Mouse (Mus musculus) midbrain, postnatal 0 days (tissue): ENCODE results near the gene Cx3cr1. TPM values are rescaled to one million over a fixed set of nuclear protein-coding genes. Genes with fewer than 3 reads are reported as not detected.

Source experiments
- ATAC-seq: fragments of 200-750 bp; cut with Nextera tagmentation; 2 replicates; pipeline ENCODE4 v1.8.0; 2017; ENCODE audit warnings: moderate number of reproducible peaks, mild to moderate bottlenecking, moderate TSS enrichment, moderate library complexity; ENCODE audit not compliant: low FRiP score
- DNase-seq: peaks from one replicate; pipeline ENCODE4 v3.0.0-alpha.2; 2015; ENCODE audit warnings: low spot score
- H3K27ac ChIP-seq: fragments of 300-500 bp; sonication (generic); 2 replicates; pipeline ENCODE4 v1.5.1; 2014; ENCODE audit warnings: low read depth, mild to moderate bottlenecking, low read length, mixed read lengths
- H3K27me3 ChIP-seq: fragments of 300-500 bp; sonication (generic); 2 replicates; pipeline ENCODE4 v1.6.1; 2014; ENCODE audit warnings: low read length, control low read depth, mixed read lengths; ENCODE audit not compliant: insufficient read depth
- H3K36me3 ChIP-seq: fragments of 300-500 bp; sonication (generic); 2 replicates; pipeline ENCODE4 v1.6.1; 2014; ENCODE audit warnings: low read length, control low read depth, mixed read lengths; ENCODE audit not compliant: insufficient read depth
- H3K4me1 ChIP-seq: fragments of 300-500 bp; sonication (generic); 2 replicates; pipeline ENCODE4 v1.6.1; 2014; ENCODE audit warnings: mild to moderate bottlenecking, control low read depth, antibody characterized with exemption, low read length, mixed read lengths; ENCODE audit not compliant: insufficient read depth
- H3K4me2 ChIP-seq: fragments of 300-500 bp; sonication (generic); 2 replicates; pipeline ENCODE4 v1.6.1; 2014; ENCODE audit warnings: low read depth, mild to moderate bottlenecking, low read length, mixed read lengths; ENCODE audit not compliant: poor library complexity, severe bottlenecking
- H3K4me3 ChIP-seq: fragments of 300-500 bp; sonication (generic); 2 replicates; pipeline ENCODE4 v1.5.1; 2014; ENCODE audit warnings: low read depth, mild to moderate bottlenecking, low read length, moderate library complexity
- H3K9ac ChIP-seq: fragments of 300-500 bp; sonication (generic); replicated peaks from 2 replicates; pipeline ENCODE4 v1.6.1; 2014; ENCODE audit warnings: mild to moderate bottlenecking, low read length, moderate library complexity, mixed read lengths; ENCODE audit not compliant: poor library complexity, severe bottlenecking
- H3K9me3 ChIP-seq: fragments of 300-500 bp; sonication (generic); 2 replicates; pipeline ENCODE4 v1.6.1; 2016; ENCODE audit warnings: low read length, control low read depth
- CTCF ChIP-seq: IDR thresholded peaks from 2 replicates; pipeline ENCODE4 v1.5.1; 2016; ENCODE audit warnings: antibody characterized with exemption, mild to moderate bottlenecking
- WGBS: fragments of 180-500 bp; shearing (Covaris S2); extraction: QIAGEN DNeasy Blood & Tissue Kit; methylation state at CpG from one replicate; pipeline ENCODE4 v1.1.7; 2014; 5-methylcytosine and 5-hydroxymethylcytosine counted together
- polyA plus RNA-seq: library from polyadenylated mRNA; unstranded; fragments of >200 nt; fragmentation: Nextera tagmentation; extraction: Ambion mirVana; gene quantifications from 2 replicates; pipeline ENCODE4 v1.2.1, GENCODE M21; 2015
- total RNA-seq: library from RNA; depleted of rRNA; stranded (reverse); fragments of >200 nt; gene quantifications from 2 replicates; pipeline ENCODE4 v1.2.3, GENCODE M21; 2014

Gene Cx3cr1
- total and polyA plus RNA-seq, 2 experiments from 2014 or later, result 9.0 to 19.3 TPM

DNA sequence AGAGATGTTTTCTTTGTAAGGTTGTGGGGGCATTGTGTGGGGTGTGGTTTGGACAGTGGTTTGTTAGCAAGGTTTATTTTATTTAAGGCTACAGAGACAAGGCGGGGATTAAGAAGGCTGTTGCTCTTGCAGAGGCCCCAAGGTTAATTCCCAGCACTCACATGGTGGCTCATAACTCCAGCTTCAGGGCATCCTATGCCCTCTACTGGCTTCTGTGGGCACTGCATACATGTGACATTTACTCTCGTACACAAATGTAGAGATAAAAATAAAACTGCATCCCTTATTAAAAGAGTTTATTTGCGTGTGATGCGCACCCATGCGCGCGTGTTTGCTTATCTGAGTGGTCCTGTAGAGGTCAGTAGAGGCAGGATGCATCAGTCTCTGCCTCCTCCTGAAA lies 19.4 kb upstream of the Cx3cr1 start:
- 90% methylated on average over 7 of the region's 7 CpGs for WGBS
- no peak for ATAC-seq
- no peaks in the 10 kb centered on the region for H3K9me3 ChIP-seq
- no peak overlapping the region for H3K4me2 ChIP-seq
- H3K9ac ChIP-seq, result no peak overlapping the region
- no peak for TF ChIP-seq CTCF
- H3K27me3 ChIP-seq, result 0 out of 2 replicates have a peak, but pooled peaks cover 3% of the 10 kb centered on the region
- DNase-seq, result no peak
- no peak overlapping the region for H3K27ac ChIP-seq
- H3K4me3 ChIP-seq, result no peak overlapping the region
- no peaks in the 10 kb centered on the region for H3K36me3 ChIP-seq
- H3K4me1 ChIP-seq, result no peaks in the 10 kb centered on the region

DNA sequence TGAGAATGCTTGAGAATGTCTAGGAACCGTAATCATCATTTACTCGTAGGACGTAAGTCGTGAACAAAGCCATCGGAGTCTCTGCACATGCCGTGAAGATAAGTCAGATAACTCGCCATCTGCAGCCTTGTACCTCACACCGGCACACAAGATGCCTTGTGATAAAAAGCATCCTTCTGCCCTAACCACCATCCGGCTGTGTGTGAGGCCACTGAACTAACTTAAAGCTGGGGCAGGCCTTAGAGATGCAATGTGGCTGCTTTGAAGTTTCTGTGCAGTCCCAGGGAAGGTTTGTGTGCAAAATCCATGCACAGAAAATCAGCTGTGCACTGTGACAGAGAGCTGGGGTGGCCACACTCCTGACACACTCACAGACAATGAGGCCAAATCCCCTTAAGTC lies 14.7 kb upstream of the Cx3cr1 start:
- ATAC-seq (no peak), DNase-seq (no peak)
- H3K9ac ChIP-seq, result no peak overlapping the region
- 0 out of 2 replicates have a peak, but pooled peaks cover 3% of the 10 kb centered on the region for H3K27me3 ChIP-seq
- H3K9me3 ChIP-seq, result no peaks in the 10 kb centered on the region
- H3K36me3 ChIP-seq, result no peaks in the 10 kb centered on the region
- 80% methylated on average over 9 of the region's 9 CpGs for WGBS
- TF ChIP-seq CTCF, result no peak
- H3K27ac ChIP-seq, result no peak overlapping the region
- H3K4me3 ChIP-seq, result no peak overlapping the region
- no peak overlapping the region for H3K4me2 ChIP-seq
- no peaks in the 10 kb centered on the region for H3K4me1 ChIP-seq

DNA sequence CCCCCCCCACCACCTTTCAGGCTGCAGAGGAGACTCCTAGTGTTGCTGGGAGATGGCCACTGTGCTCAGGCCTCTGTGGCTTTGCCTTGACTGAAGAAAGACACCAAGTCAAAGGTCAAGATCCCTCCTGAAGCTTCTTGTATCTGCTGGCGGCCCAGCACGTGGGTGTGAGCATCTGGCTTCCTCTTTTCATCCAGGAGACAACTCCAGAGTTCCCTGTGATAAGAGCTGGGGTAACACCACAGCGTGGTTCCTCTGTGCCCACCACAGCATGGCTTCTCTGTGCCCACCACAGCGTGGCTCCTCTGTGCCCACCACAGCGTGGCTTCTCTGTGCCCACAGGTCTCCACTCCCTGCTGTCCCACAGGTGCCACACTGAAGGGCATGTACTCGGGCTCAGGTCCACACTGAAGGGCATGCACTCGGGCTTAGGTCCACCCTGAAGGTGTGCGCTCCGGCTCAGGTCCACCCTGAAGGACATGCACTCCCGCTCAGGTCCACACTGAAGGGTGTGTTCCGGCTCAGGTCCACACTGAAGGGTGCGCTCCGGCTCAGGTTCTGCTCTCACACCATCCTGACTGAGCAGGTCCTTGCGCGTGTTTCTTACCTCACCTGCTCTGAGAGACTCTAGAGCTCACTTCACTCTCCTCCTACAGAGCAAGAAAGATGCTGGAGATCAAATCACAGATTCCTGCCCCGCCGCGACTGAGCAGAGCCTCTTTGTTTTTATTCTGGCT lies 13.6 kb upstream of the Cx3cr1 start:
- Histone ChIP-seq H3K4me1 (no peaks in the 10 kb centered on the region), H3K4me3 (no peak overlapping the region), H3K4me2 (no peak overlapping the region), H3K27me3 (0 out of 2 replicates have a peak, but pooled peaks cover 3% of the 10 kb centered on the region), H3K36me3 (no peaks in the 10 kb centered on the region), H3K9ac (no peak overlapping the region), H3K9me3 (no peaks in the 10 kb centered on the region), H3K27ac (no peak overlapping the region)
- DNase-seq, result no peak
- ATAC-seq, result no peak
- WGBS, result 80% methylated on average over 18 of the region's 18 CpGs
- TF ChIP-seq CTCF, result no peak

DNA sequence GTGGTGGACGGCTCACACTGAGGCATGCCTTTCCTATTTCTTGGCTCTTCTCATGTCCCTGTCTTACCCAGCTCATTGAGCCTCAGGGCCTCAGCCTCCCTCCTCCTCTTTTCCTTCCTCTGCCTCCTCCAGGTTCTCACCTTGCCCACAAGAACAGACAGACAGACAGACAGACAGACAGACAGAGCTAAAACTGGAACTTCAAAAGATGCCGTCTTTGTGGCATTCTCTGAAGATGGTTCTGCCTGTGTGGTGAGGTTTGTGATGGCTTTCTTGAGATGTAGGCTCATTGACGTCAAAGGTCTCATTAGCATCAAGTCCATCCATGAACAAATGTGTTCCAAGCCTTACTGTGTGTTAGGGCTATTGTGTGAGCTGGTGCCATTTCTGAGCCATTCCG lies 13.0 kb upstream of the Cx3cr1 start:
- WGBS, result 74% methylated on average over 4 of the region's 4 CpGs
- no peak for TF ChIP-seq CTCF
- Histone ChIP-seq H3K4me1 (no peaks in the 10 kb centered on the region), H3K4me2 (no peak overlapping the region), H3K9me3 (no peaks in the 10 kb centered on the region), H3K4me3 (no peak overlapping the region), H3K27ac (no peak overlapping the region), H3K27me3 (0 out of 2 replicates have a peak, but pooled peaks cover 3% of the 10 kb centered on the region), H3K9ac (no peak overlapping the region), H3K36me3 (no peaks in the 10 kb centered on the region)
- ATAC-seq, result no peak
- DNase-seq, result no peak

DNA sequence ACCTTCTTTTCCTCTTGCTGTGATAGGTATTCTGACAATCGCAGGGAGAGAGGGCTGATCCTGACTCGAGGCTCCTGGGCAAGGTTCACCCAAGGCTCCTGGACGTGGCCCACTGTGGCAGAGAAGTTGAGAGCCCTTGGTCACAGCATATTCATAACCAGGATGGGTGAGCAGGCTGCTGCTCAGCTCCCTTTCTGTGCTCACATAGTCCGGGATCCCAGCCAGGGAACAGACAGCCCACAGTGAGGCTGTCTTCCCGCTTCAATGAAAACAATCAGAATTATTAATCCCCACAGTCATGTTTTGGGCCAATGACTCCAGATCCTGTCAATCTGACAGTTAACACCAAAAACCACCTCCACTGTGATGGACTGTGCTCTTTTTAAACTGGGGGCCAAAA lies 12.3 kb upstream of the Cx3cr1 start:
- TF ChIP-seq CTCF, result no peak

DNA sequence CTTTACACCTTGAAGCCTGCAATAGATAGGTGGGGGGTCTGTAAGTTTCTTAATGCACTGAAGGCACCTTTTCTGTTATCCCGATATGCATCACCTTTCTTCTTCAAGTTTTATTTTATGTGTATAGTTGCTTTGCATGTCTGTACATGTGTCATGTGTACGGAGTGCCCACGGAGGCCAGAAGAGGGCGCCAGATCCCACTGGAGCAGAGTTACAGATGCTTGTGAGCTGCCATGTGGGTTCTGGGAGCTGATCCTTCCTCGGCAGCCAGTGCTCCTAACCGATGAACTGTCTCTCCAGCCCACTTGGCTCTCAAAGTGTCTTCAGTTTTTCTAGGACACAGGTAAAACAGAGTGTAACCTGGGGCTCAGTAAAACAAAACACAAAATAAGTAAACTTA lies 11.6 kb upstream of the Cx3cr1 start:
- TF ChIP-seq CTCF, result peak; percentile 31; the same call in 1 of the 2 replicates
- ATAC-seq (no peak), DNase-seq (no peak)
- H3K4me2 ChIP-seq, result no peak overlapping the region
- WGBS, result 77% methylated on average over 6 of the region's 6 CpGs
- no peaks in the 10 kb centered on the region for H3K9me3 ChIP-seq
- 0 out of 2 replicates have a peak, but pooled peaks cover 3% of the 10 kb centered on the region for H3K27me3 ChIP-seq
- H3K9ac ChIP-seq, result no peak overlapping the region
- H3K4me3 ChIP-seq, result no peak overlapping the region
- H3K36me3 ChIP-seq, result no peaks in the 10 kb centered on the region
- H3K27ac ChIP-seq, result no peak overlapping the region
- H3K4me1 ChIP-seq, result no peaks in the 10 kb centered on the region

More for the DNA sequence above, 12.3 kb upstream of the Cx3cr1 start:
- DNase-seq (peak; percentile 40), ATAC-seq (no peak)
- Histone ChIP-seq H3K27me3 (0 out of 2 replicates have a peak, but pooled peaks cover 3% of the 10 kb centered on the region), H3K9ac (no peak overlapping the region), H3K27ac (no peak overlapping the region), H3K4me1 (no peaks in the 10 kb centered on the region), H3K36me3 (no peaks in the 10 kb centered on the region), H3K4me3 (no peak overlapping the region), H3K4me2 (no peak overlapping the region), H3K9me3 (no peaks in the 10 kb centered on the region)
- 68% methylated on average over 5 of the region's 5 CpGs for WGBS
